Mouse (Mus musculus): ENCODE results near the gene Smap2. TPM values are rescaled to one million over a fixed set of nuclear protein-coding genes. Genes with fewer than 3 reads are reported as not detected.

Smap2 gene
- total and polyA plus RNA-seq, 3 experiments: 20.1 to 110 (median 29.1) TPM

DNA sequence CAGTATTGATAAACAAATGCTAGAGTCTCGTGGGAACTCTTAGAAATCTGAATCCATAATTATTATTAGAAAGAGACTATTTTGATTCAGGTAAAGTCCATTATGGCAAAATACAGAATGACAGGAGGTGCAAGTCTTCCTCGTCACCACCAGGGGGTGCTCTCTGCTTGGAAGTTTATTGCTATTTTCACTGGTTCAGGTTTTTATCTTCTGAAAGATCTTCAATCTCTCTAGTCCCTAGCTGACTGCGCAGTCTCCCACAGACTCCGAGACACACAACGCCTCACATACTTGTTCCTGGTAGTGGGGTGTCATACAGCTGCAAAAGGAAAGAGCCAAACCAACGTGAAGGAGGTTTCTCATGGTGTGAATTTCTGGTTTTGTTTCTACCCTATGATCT is 30.6 kb downstream of the Smap2 start:
- Histone ChIP-seq H3K27ac (ENCODE audit: insufficient read depth, low read depth) (no peak overlapping the region), H3K4me2 (ENCODE audit: insufficient read depth, low read depth, poor library complexity, severe bottlenecking) (no peak overlapping the region), H3K9ac (ENCODE audit: insufficient read depth, low read depth) (no peak overlapping the region), H3K79me2 (replicated peaks; ENCODE audit: control insufficient read depth, extremely low read depth, insufficient read depth, poor library complexity, severe bottlenecking) (peaks cover 33% of the 10 kb centered on the region), H3K4me1 (ENCODE audit: control insufficient read depth in 1 of 2, insufficient read depth in 2 of 2) (peaks cover 0 to 25% of the 10 kb centered on the region in 2 experiments; a peak in 2 of 4 replicates), H3K4me3 (replicated peaks in 1 of 3; ENCODE audit: low read depth in 2 of 3, low read length in 2 of 3, poor library complexity in 1 of 3) (no peak overlapping the region), H3K36me3 (replicated peaks in 1 of 2; ENCODE audit: control insufficient read depth in 1 of 2, insufficient read depth in 1 of 2, low read length in 1 of 2) (peaks cover 20 to 78% of the 10 kb centered on the region in 2 experiments), H3K27me3 (replicated peaks) (no peaks in the 10 kb centered on the region), H3K9me3 (replicated peaks; ENCODE audit: low read length) (peaks cover 10% of the 10 kb centered on the region)
- dilution Hi-C loops (cut with MboI; ENCODE audit: extremely low pct_ligation_motif_present, extremely low pct_unique_long_range_greater_than_20kb, low sequenced_read_pairs): no loop called here
- in situ Hi-C loops (cut with MboI; ENCODE audit: low pct_ligation_motif_present, low pct_unique_long_range_greater_than_20kb, low sequenced_read_pairs): loop anchor here (5.0 to 10.0 kb wide), 2 partner anchors 41 to 238 kb away; no protein-coding TSS in a partner anchor
- DNase-seq (ENCODE audit: extremely low read depth): peak; percentile 55
- TF ChIP-seq NELFE (IDR thresholded peaks at IDR 0.05; ENCODE audit: low read depth, low read length) (no peak; the same call in 1 of the 2 replicates), JUN (IDR thresholded peaks at IDR 0.05; ENCODE audit: insufficient read depth, low read depth, low read length) (no peak), IRF4 (IDR thresholded peaks at IDR 0.05; ENCODE audit: low read depth, low read length) (0 out of 2 replicates have a peak, but pooled peaks have one; percentile 20), UBTF (IDR thresholded peaks at IDR 0.05; ENCODE audit: low read depth, low read length) (no peak), RAD21 (IDR thresholded peaks at IDR 0.05; ENCODE audit: low read depth, low read length) (peak; percentile 95), MAX (IDR thresholded peaks at IDR 0.05; ENCODE audit: low read length) (no peak), EP300 (IDR thresholded peaks at IDR 0.05; ENCODE audit: low read length) (no peak), ZKSCAN1 (IDR thresholded peaks at IDR 0.05; ENCODE audit: borderline replicate concordance, low read depth, low read length) (no peak), MXI1 (IDR thresholded peaks at IDR 0.05; ENCODE audit: low read depth, low read length) (no peak), ELF1 (IDR thresholded peaks at IDR 0.05; ENCODE audit: low read depth, low read length) (no peak), BHLHE40 (IDR thresholded peaks at IDR 0.05; ENCODE audit: low read depth, low read length) (no peak), RCOR1 (conservative IDR thresholded peaks at IDR 0.05; ENCODE audit: low read depth, low read length) (no peak), SMC3 (IDR thresholded peaks at IDR 0.05; ENCODE audit: low read depth, low read length) (peak; percentile 93), HCFC1 (IDR thresholded peaks at IDR 0.05; ENCODE audit: low read depth, low read length) (no peak), MEF2A (IDR thresholded peaks at IDR 0.05; ENCODE audit: borderline replicate concordance, low read depth, low read length) (no peak), CTCF (conservative IDR thresholded peaks at IDR 0.05 in 1 of 2, IDR thresholded peaks at IDR 0.05 in 1 of 2; ENCODE audit: low read depth in 2 of 2, low read length in 2 of 2) (peak; percentile 94 to 97), POLR2AphosphoS2 (IDR thresholded peaks at IDR 0.05; ENCODE audit: low read depth, low read length) (no peak), TBP (conservative IDR thresholded peaks at IDR 0.05; ENCODE audit: low read depth, low read length) (no peak), ZMIZ1 (IDR thresholded peaks at IDR 0.05; ENCODE audit: low read depth, low read length) (no peak), CHD1 (IDR thresholded peaks at IDR 0.05; ENCODE audit: low read depth, low read length) (no peak), ZNF384 (IDR thresholded peaks at IDR 0.05; ENCODE audit: low read depth, low read length) (no peak), JUND (conservative IDR thresholded peaks at IDR 0.05; ENCODE audit: low read depth, low read length) (0 out of 2 replicates have a peak, but pooled peaks have one; percentile 22), PAX5 (IDR thresholded peaks at IDR 0.05; ENCODE audit: low read length) (no peak), E2F4 (IDR thresholded peaks at IDR 0.05; ENCODE audit: insufficient replicate concordance, low read depth, low read length) (no peak), MYC (IDR thresholded peaks at IDR 0.05; ENCODE audit: low read depth, low read length) (peak; percentile 66; the same call in 1 of the 2 replicates), KAT2A (IDR thresholded peaks at IDR 0.05; ENCODE audit: insufficient replicate concordance, low read length) (no peak), USF1 (IDR thresholded peaks at IDR 0.05; ENCODE audit: low read depth, low read length) (no peak), SIN3A (IDR thresholded peaks at IDR 0.05; ENCODE audit: low read length) (peak; percentile 49; the same call in 1 of the 2 replicates), MAFK (IDR thresholded peaks at IDR 0.05; ENCODE audit: insufficient replicate concordance, low read length) (no peak), NRF1 (IDR thresholded peaks at IDR 0.05; ENCODE audit: low read depth, low read length) (peak; percentile 62), GABPA (IDR thresholded peaks at IDR 0.05; ENCODE audit: insufficient replicate concordance, low read depth, low read length) (no peak), CHD2 (IDR thresholded peaks at IDR 0.05; ENCODE audit: low read length) (no peak), ZC3H11A (IDR thresholded peaks at IDR 0.05; ENCODE audit: low read depth, low read length) (peak; percentile 74), ETS1 (conservative IDR thresholded peaks at IDR 0.05; ENCODE audit: low read depth, low read length) (no peak), POLR2A (IDR thresholded peaks at IDR 0.05; ENCODE audit: low read depth, low read length) (no peak), USF2 (conservative IDR thresholded peaks at IDR 0.05; ENCODE audit: low read depth, low read length) (no peak), MAZ (IDR thresholded peaks at IDR 0.05; ENCODE audit: low read depth, low read length) (no peak), TCF12 (IDR thresholded peaks at IDR 0.05; ENCODE audit: low read depth, low read length) (no peak)
